Mouse (Mus musculus) ES-Bruce4 (cell line): ENCODE measurements around the gene Lingo3. TPM values are rescaled to one million over a fixed set of nuclear protein-coding genes. Genes with fewer than 3 reads are reported as not detected.

Experiments
- H3K27ac ChIP-seq: 2 replicates; pipeline ENCODE4 v1.5.1; 2012; ENCODE audit warnings: low read length, inconsistent platforms; ENCODE audit not compliant: insufficient read depth
- H3K27me3 ChIP-seq: 2 replicates; pipeline ENCODE4 v1.6.1; 2012; ENCODE audit warnings: mild to moderate bottlenecking, low read length, inconsistent platforms; ENCODE audit not compliant: control insufficient read depth, poor library complexity, insufficient read depth, severe bottlenecking
- H3K36me3 ChIP-seq: 2 replicates; pipeline ENCODE4 v1.6.1; 2012; ENCODE audit warnings: inconsistent platforms, mild to moderate bottlenecking, low read length, moderate library complexity; ENCODE audit not compliant: control insufficient read depth, poor library complexity, insufficient read depth, severe bottlenecking
- H3K4me1 ChIP-seq: one replicate; pipeline ENCODE4 v1.8.1; 2011; ENCODE audit warnings: low read length; ENCODE audit not compliant: control insufficient read depth, insufficient read depth
- H3K4me3 ChIP-seq: 2 replicates; pipeline ENCODE4 v1.5.1; 2011; ENCODE audit warnings: low read depth, mild to moderate bottlenecking, low read length
- H3K9ac ChIP-seq: 2 replicates; pipeline ENCODE4 v1.6.1; 2012; ENCODE audit warnings: low read depth, mild to moderate bottlenecking, inconsistent platforms; ENCODE audit not compliant: poor library complexity, severe bottlenecking
- H3K9me3 ChIP-seq: replicated peaks from 2 replicates; pipeline ENCODE4 v1.6.1; 2012; ENCODE audit warnings: mild to moderate bottlenecking, low read length, inconsistent platforms; ENCODE audit not compliant: control insufficient read depth, poor library complexity, insufficient read depth, severe bottlenecking
- CTCF ChIP-seq: IDR thresholded peaks from one replicate; pipeline ENCODE4 v1.8.1; 2011; ENCODE audit warnings: low read depth, low read length
- EP300 ChIP-seq: IDR thresholded peaks from 2 replicates; pipeline ENCODE4 v1.6.1; 2011; ENCODE audit warnings: low read depth, low read length; ENCODE audit not compliant: insufficient read depth
- POLR2A ChIP-seq: IDR thresholded peaks from one replicate; pipeline ENCODE4 v1.8.1; 2011; ENCODE audit warnings: low read length; ENCODE audit not compliant: insufficient read depth
- polyA plus RNA-seq: library from polyadenylated mRNA; stranded (reverse); fragments of >200 nt; gene quantifications from 2 replicates; pipeline ENCODE4 v1.2.4, GENCODE M21; 2011; ENCODE audit warnings: low read depth; ENCODE audit not compliant: missing spikeins, insufficient read depth, insufficient read length

Gene Lingo3
- polyA plus RNA-seq, 1 experiment, result 1.2 TPM

GRCm38 (mm10) chr10:80842334-80842733 is 1.5 kb downstream of the Lingo3 start:
- TF ChIP-seq CTCF, result no peak
- no peak for TF ChIP-seq EP300
- H3K4me1 ChIP-seq, result no peaks in the 10 kb centered on the region
- no peak overlapping the region for H3K27ac ChIP-seq
- no peaks in the 10 kb centered on the region for H3K27me3 ChIP-seq
- no peak overlapping the region for H3K9ac ChIP-seq
- no peaks in the 10 kb centered on the region for H3K36me3 ChIP-seq
- no peak overlapping the region for H3K4me3 ChIP-seq
- no peaks in the 10 kb centered on the region for H3K9me3 ChIP-seq

- Histone ChIP-seq H3K36me3 (no peaks in the 10 kb centered on the region), H3K4me1 (no peaks in the 10 kb centered on the region), H3K27me3 (no peaks in the 10 kb centered on the region), H3K9me3 (no peaks in the 10 kb centered on the region), H3K27ac (no peak overlapping the region), H3K9ac (no peak overlapping the region), H3K4me3 (no peak overlapping the region)
- no peak for TF ChIP-seq CTCF
- no peak for TF ChIP-seq EP300
- no peak for TF ChIP-seq POLR2A
Observed at GRCm38 (mm10) chr10:80841685-80842084, 2.2 kb downstream of the Lingo3 start.

- Histone ChIP-seq H3K4me3 (no peak overlapping the region), H3K9me3 (no peaks in the 10 kb centered on the region), H3K27me3 (0 out of 2 replicates have a peak, but pooled peaks cover 1% of the 10 kb centered on the region), H3K9ac (no peak overlapping the region), H3K36me3 (no peaks in the 10 kb centered on the region), H3K27ac (no peak overlapping the region), H3K4me1 (no peaks in the 10 kb centered on the region)
- TF ChIP-seq POLR2A, result no peak
- TF ChIP-seq EP300, result no peak
- no peak for TF ChIP-seq CTCF
Observed at GRCm38 (mm10) chr10:80839848-80840247, 4.0 kb downstream of the Lingo3 start.

GRCm38 (mm10) chr10:80838346-80838912 is 5.4 kb downstream of the Lingo3 start:
- no peaks in the 10 kb centered on the region for H3K9me3 ChIP-seq
- no peak overlapping the region for H3K9ac ChIP-seq
- no peak overlapping the region for H3K27ac ChIP-seq
- no peak overlapping the region for H3K4me3 ChIP-seq
- no peaks in the 10 kb centered on the region for H3K36me3 ChIP-seq
- TF ChIP-seq POLR2A (no peak), EP300 (no peak), CTCF (no peak)
- H3K4me1 ChIP-seq, result no peaks in the 10 kb centered on the region
- H3K27me3 ChIP-seq, result 0 out of 2 replicates have a peak, but pooled peaks cover 1% of the 10 kb centered on the region

- H3K9me3 ChIP-seq, result no peaks in the 10 kb centered on the region
- no peaks in the 10 kb centered on the region for H3K36me3 ChIP-seq
- H3K27me3 ChIP-seq, result 0 out of 2 replicates have a peak, but pooled peaks cover 1% of the 10 kb centered on the region
- H3K4me3 ChIP-seq, result no peak overlapping the region
- no peak overlapping the region for H3K27ac ChIP-seq
- H3K9ac ChIP-seq, result no peak overlapping the region
- H3K4me1 ChIP-seq, result no peaks in the 10 kb centered on the region
- TF ChIP-seq CTCF (no peak), POLR2A (no peak), EP300 (no peak)
Observed at GRCm38 (mm10) chr10:80837827-80838226, 6.0 kb downstream of the Lingo3 start.

- TF ChIP-seq CTCF, result no peak
- no peak for TF ChIP-seq EP300
- no peak for TF ChIP-seq POLR2A
- H3K4me1 ChIP-seq, result no peaks in the 10 kb centered on the region
- H3K27me3 ChIP-seq, result 0 out of 2 replicates have a peak, but pooled peaks cover 1% of the 10 kb centered on the region
- H3K27ac ChIP-seq, result no peak overlapping the region
- no peaks in the 10 kb centered on the region for H3K9me3 ChIP-seq
- H3K9ac ChIP-seq, result no peak overlapping the region
- H3K36me3 ChIP-seq, result no peaks in the 10 kb centered on the region
- no peak overlapping the region for H3K4me3 ChIP-seq
Observed at GRCm38 (mm10) chr10:80836949-80837379, 6.9 kb downstream of the Lingo3 start.
